Mouse (Mus musculus): ENCODE measurements around the gene Gm9268.
"Not testable (repeated sequence)": the region's sequence is repeated elsewhere in the genome, so short reads cannot be mapped to it uniquely, and the experiment has no call there.

The Gm9268 gene

GRCm38 (mm10) chr7:43018465-43018864 is at the start of gene Gm9268:
TSS of gene Gm9268 (plus strand) at chr7:43018765.
- not testable (repeated sequence) for DNase-seq

- DNase-seq, result no peak
Observed at GRCm38 (mm10) chr7:42980098-42980497, 38.5 kb upstream of the Gm9268 start.

- DNase-seq, result no peak
Observed at GRCm38 (mm10) chr7:42980739-42981138, 37.8 kb upstream of the Gm9268 start.

- no peak for DNase-seq
Observed at GRCm38 (mm10) chr7:43077831-43078230, 59.3 kb downstream of the Gm9268 start.

Data from kidney, adult 9 months (tissue).